ENCODE assay signal across 28 mouse cellular contexts in the genomic region with DNA sequence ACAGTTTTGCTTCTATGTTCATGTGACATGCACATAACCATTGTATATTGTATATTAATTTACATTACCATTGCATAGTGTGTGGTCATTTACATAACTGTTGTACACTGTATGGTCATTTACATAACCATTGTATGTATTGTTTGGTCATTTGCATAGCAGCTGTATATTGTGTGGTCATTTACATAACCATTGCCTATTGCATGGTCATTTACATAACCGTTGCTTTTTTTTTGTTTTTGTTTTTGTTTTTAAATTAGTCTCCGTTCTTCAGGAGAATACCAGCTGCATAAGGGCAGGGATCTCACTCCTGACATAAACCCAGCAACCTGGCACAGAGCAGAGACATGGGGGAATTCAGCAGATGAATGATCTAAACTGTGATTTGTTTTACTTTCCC.
DNase-seq lines count a peak whose midpoint lies in the region; ATAC-seq and TF ChIP-seq lines count a peak whose summit lies in the region.
"Had no signal": no experiment of that assay in that cellular context is flagged by ENCODE, and none has a peak within 500 bp of the region (broad histone marks: within the 10 kb centered on the region; RNA-seq: fewer than 3 reads in every experiment).

No protein-coding gene starts in this region.

- no peak for DNase-seq in forebrain, embryonic 10.5 days (ENCODE audit: extremely low spot score, low spot score)
- no peak for DNase-seq in hindbrain, postnatal 0 days (ENCODE audit: low spot score)
- no peak for DNase-seq in neural tube, embryonic 11.5 days (ENCODE audit: low spot score)
- no peak for DNase-seq in adrenal gland, adult 8-10 months
- DNase-seq: adrenal gland, postnatal 10 days; cerebellum, adult 11 months; cerebellum, adult 9-10 months; cerebellum, postnatal 36 days; gastrocnemius, adult 2 months; gastrocnemius, postnatal 36 days; heart, adult 2 months; heart, postnatal 4 days; kidney, adult 11 months; kidney, postnatal 14 days; layer of hippocampus, adult 9-11 months; liver; lung, adult 2 months; lung, postnatal 10 days; retina, postnatal 1 day; right cerebral cortex, postnatal 14 days had no signal

- no peak overlapping the region for H3K27ac ChIP-seq in forebrain, embryonic 12.5 days
- H3K27ac ChIP-seq in forebrain, embryonic 10.5 days, result no peak overlapping the region
- H3K27ac ChIP-seq in hindbrain, embryonic 13.5 days, result no peak overlapping the region
- H3K27ac ChIP-seq in hindbrain, postnatal 0 days, result no peak overlapping the region
- no peak overlapping the region for H3K27ac ChIP-seq in neural tube, embryonic 11.5 days (ENCODE audit: low read depth, low read length)
- H3K27ac ChIP-seq in neural tube, embryonic 15.5 days (replicated peaks), result no peak overlapping the region
- H3K27ac ChIP-seq: gastrocnemius, adult 2 months; heart, adult 2 months; liver, embryonic 14.5 days; macrophage had no signal

- no peak overlapping the region for H3K4me3 ChIP-seq in forebrain, embryonic 12.5 days (replicated peaks)
- no peak overlapping the region for H3K4me3 ChIP-seq in forebrain, embryonic 10.5 days
- H3K4me3 ChIP-seq in hindbrain, embryonic 13.5 days, result no peak overlapping the region
- no peak overlapping the region for H3K4me3 ChIP-seq in hindbrain, postnatal 0 days (ENCODE audit: low read length)
- H3K4me3 ChIP-seq in neural tube, embryonic 11.5 days (ENCODE audit: low read depth, low read length), result no peak overlapping the region
- H3K4me3 ChIP-seq in neural tube, embryonic 15.5 days (replicated peaks), result no peak overlapping the region
- H3K4me3 ChIP-seq: gastrocnemius, adult 2 months; heart, adult 2 months; heart, embryonic 12.5 days had no signal

- H3K9ac ChIP-seq in forebrain, embryonic 12.5 days, result no peak overlapping the region
- H3K9ac ChIP-seq in hindbrain, embryonic 13.5 days, result no peak overlapping the region
- no peak overlapping the region for H3K9ac ChIP-seq in hindbrain, postnatal 0 days (replicated peaks; ENCODE audit: low read length)
- H3K9ac ChIP-seq in neural tube, embryonic 11.5 days (ENCODE audit: low read length), result no peak overlapping the region
- H3K9ac ChIP-seq in neural tube, embryonic 15.5 days (replicated peaks), result no peak overlapping the region
- H3K9ac ChIP-seq: heart, embryonic 12.5 days; liver, embryonic 14.5 days had no signal

- WGBS in forebrain, embryonic 12.5 days, result 59% methylated on average over 2 of the region's 2 CpGs
- 89% methylated on average over 2 of the region's 2 CpGs for WGBS in forebrain, embryonic 10.5 days
- 57% methylated on average over 2 of the region's 2 CpGs for WGBS in hindbrain, embryonic 13.5 days
- WGBS in hindbrain, postnatal 0 days, result 29% methylated on average over 2 of the region's 2 CpGs
- whole genome bisulfite sequencing in neural tube, embryonic 11.5 days, result 85% methylated on average over 2 of the region's 2 CpGs
- WGBS in neural tube, embryonic 15.5 days, result 42% methylated on average over 2 of the region's 2 CpGs

- no peak for TF ChIP-seq CTCF in hindbrain, postnatal 0 days (IDR thresholded peaks at IDR 0.05; ENCODE audit: low read depth)

- ATAC-seq in forebrain, embryonic 12.5 days (ENCODE audit: low FRiP score), result peak; percentile 68
- ATAC-seq in hindbrain, embryonic 13.5 days (ENCODE audit: low FRiP score), result 0 out of 2 replicates have a peak, but pooled peaks have one; percentile 57
- no peak for ATAC-seq in hindbrain, postnatal 0 days
- ATAC-seq in neural tube, embryonic 11.5 days (ENCODE audit: insufficient read depth, low FRiP score, low TSS enrichment), result peak; percentile 85; the same call in 1 of the 2 replicates
- ATAC-seq in neural tube, embryonic 15.5 days (ENCODE audit: low FRiP score), result no peak
- ATAC-seq: inflammation-experienced regulatory T-cells, adult 6 months had no signal

- no peaks in the 10 kb centered on the region for H3K27me3 ChIP-seq in forebrain, embryonic 12.5 days
- no peaks in the 10 kb centered on the region for H3K27me3 ChIP-seq in forebrain, embryonic 10.5 days (ENCODE audit: poor library complexity, severe bottlenecking)
- no peaks in the 10 kb centered on the region for H3K27me3 ChIP-seq in hindbrain, embryonic 13.5 days
- no peaks in the 10 kb centered on the region for H3K27me3 ChIP-seq in hindbrain, postnatal 0 days (ENCODE audit: insufficient read depth, low read length)
- no peaks in the 10 kb centered on the region for H3K27me3 ChIP-seq in neural tube, embryonic 11.5 days (ENCODE audit: control insufficient read depth, insufficient read depth, low read length)
- no peaks in the 10 kb centered on the region for H3K27me3 ChIP-seq in neural tube, embryonic 15.5 days (replicated peaks)
- H3K27me3 ChIP-seq: CH12.LX; heart, embryonic 12.5 days had no signal

- no peak overlapping the region for H3K4me2 ChIP-seq in forebrain, embryonic 12.5 days
- no peak overlapping the region for H3K4me2 ChIP-seq in hindbrain, embryonic 13.5 days
- no peak overlapping the region for H3K4me2 ChIP-seq in hindbrain, postnatal 0 days (ENCODE audit: low read depth, low read length)
- H3K4me2 ChIP-seq in neural tube, embryonic 11.5 days (ENCODE audit: low read depth), result no peak overlapping the region
- H3K4me2 ChIP-seq in neural tube, embryonic 15.5 days, result no peak overlapping the region
- H3K4me2 ChIP-seq: heart, embryonic 12.5 days had no signal

- peaks cover 4% of the 10 kb centered on the region; the same call in 1 of the 2 replicates for H3K9me3 ChIP-seq in forebrain, embryonic 12.5 days
- no peaks in the 10 kb centered on the region; the same call in 1 of the 2 replicates for H3K9me3 ChIP-seq in forebrain, embryonic 10.5 days
- 0 out of 2 replicates have a peak, but pooled peaks cover 9% of the 10 kb centered on the region for H3K9me3 ChIP-seq in hindbrain, embryonic 13.5 days
- no peaks in the 10 kb centered on the region for H3K9me3 ChIP-seq in hindbrain, postnatal 0 days (ENCODE audit: low read length)
- no peaks in the 10 kb centered on the region for H3K9me3 ChIP-seq in neural tube, embryonic 11.5 days (ENCODE audit: control insufficient read depth, low read length)
- H3K9me3 ChIP-seq in neural tube, embryonic 15.5 days (replicated peaks), result no peaks in the 10 kb centered on the region

- H3K4me1 ChIP-seq in forebrain, embryonic 12.5 days, result no peaks in the 10 kb centered on the region
- H3K4me1 ChIP-seq in forebrain, embryonic 10.5 days, result no peaks in the 10 kb centered on the region
- H3K4me1 ChIP-seq in hindbrain, embryonic 13.5 days (replicated peaks), result no peaks in the 10 kb centered on the region
- no peaks in the 10 kb centered on the region for H3K4me1 ChIP-seq in hindbrain, postnatal 0 days (ENCODE audit: insufficient read depth, low read length)
- H3K4me1 ChIP-seq in neural tube, embryonic 11.5 days (ENCODE audit: control insufficient read depth, insufficient read depth, low read length), result no peaks in the 10 kb centered on the region
- H3K4me1 ChIP-seq in neural tube, embryonic 15.5 days, result no peaks in the 10 kb centered on the region
- H3K4me1 ChIP-seq: heart, embryonic 12.5 days had no signal

- no peaks in the 10 kb centered on the region for H3K36me3 ChIP-seq in forebrain, embryonic 12.5 days (replicated peaks)
- H3K36me3 ChIP-seq in forebrain, embryonic 10.5 days (replicated peaks), result no peaks in the 10 kb centered on the region
- H3K36me3 ChIP-seq in hindbrain, embryonic 13.5 days, result no peaks in the 10 kb centered on the region
- H3K36me3 ChIP-seq in hindbrain, postnatal 0 days (ENCODE audit: insufficient read depth, low read length), result no peaks in the 10 kb centered on the region
- H3K36me3 ChIP-seq in neural tube, embryonic 11.5 days (ENCODE audit: control insufficient read depth, insufficient read depth, low read length), result no peaks in the 10 kb centered on the region
- no peaks in the 10 kb centered on the region for H3K36me3 ChIP-seq in neural tube, embryonic 15.5 days
- H3K36me3 ChIP-seq: heart, embryonic 12.5 days had no signal

Comparison
In these comparisons a context has a peak if more than half of its experiments do, and no peak if none do; other contexts are left out.
1. ATAC-seq: peak in forebrain, embryonic 12.5 days (single experiment), hindbrain, embryonic 13.5 days (single experiment) and neural tube, embryonic 11.5 days (single experiment); none in hindbrain, postnatal 0 days (single experiment) and neural tube, embryonic 15.5 days (single experiment).